ENCODE assay signal across 30 mouse cellular contexts in the genomic region with DNA sequence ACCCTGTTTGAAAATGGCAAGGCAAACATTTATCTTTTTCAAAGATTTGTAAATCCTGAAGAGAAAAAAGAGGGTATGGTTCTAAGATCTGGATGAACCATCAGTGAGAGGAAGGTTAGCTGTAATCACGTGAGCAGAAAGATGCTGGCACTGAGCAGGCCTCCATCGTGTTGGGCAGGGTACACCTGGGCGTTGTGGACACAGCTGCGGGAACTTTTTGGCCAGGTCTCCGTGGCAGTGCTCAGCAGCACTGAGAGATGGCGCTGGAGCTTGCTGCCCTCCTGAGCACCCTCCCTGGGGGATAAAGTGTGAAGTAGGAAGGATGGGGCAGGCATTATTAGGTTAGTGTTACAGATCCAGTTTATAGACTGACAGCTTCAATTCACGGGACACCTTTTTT. TPM values are rescaled to one million over a fixed set of nuclear protein-coding genes. Genes with fewer than 3 reads are reported as not detected.
DNase-seq lines count a peak whose midpoint lies in the region; ATAC-seq and TF ChIP-seq lines count a peak whose summit lies in the region.
"Had no signal": no experiment of that assay in that cellular context is flagged by ENCODE, and none has a peak within 500 bp of the region (broad histone marks: within the 10 kb centered on the region; RNA-seq: fewer than 3 reads in every experiment).

No protein-coding gene starts in this region.

- H3K9ac ChIP-seq in kidney, embryonic 15.5 days: no peak overlapping the region
- no peak overlapping the region for H3K9ac ChIP-seq in liver, adult 2 months (ENCODE audit: low read depth, low read length)
- no peak overlapping the region for H3K9ac ChIP-seq in liver, embryonic 11.5 days (ENCODE audit: low read depth, low read length)
- H3K9ac ChIP-seq: embryonic facial prominence, embryonic 13.5 days; forebrain, embryonic 15.5 days; hindbrain, embryonic 12.5 days; intestine, embryonic 15.5 days; limb, embryonic 12.5 days; liver, embryonic 13.5 days; lung, embryonic 14.5 days had no signal

- TF ChIP-seq POLR2A in kidney, adult 2 months (IDR thresholded peaks at IDR 0.05; ENCODE audit: low read depth, low read length): no peak
- TF ChIP-seq POLR2A in liver, adult 2 months (IDR thresholded peaks at IDR 0.05; ENCODE audit: extremely low read depth, insufficient read depth, low read length): no peak
- no peak for TF ChIP-seq POLR2A in myocyte (IDR thresholded peaks at IDR 0.05; ENCODE audit: insufficient read length, low read depth)

- H3K4me1 ChIP-seq in kidney, adult 2 months (ENCODE audit: control insufficient read depth, insufficient read depth, low read length): peaks cover 19% of the 10 kb centered on the region
- no peaks in the 10 kb centered on the region for H3K4me1 ChIP-seq in kidney, embryonic 15.5 days
- peaks cover 11% of the 10 kb centered on the region for H3K4me1 ChIP-seq in liver, adult 2 months (ENCODE audit: control insufficient read depth, insufficient read depth, low read length)
- H3K4me1 ChIP-seq in liver, embryonic 11.5 days (replicated peaks; ENCODE audit: control insufficient read depth, insufficient read depth, low read length): no peaks in the 10 kb centered on the region
- H3K4me1 ChIP-seq: embryonic facial prominence, embryonic 13.5 days; forebrain, embryonic 10.5 days; forebrain, embryonic 15.5 days; hindbrain, embryonic 12.5 days; intestine, embryonic 15.5 days; limb, embryonic 12.5 days; liver, embryonic 13.5 days; midbrain, embryonic 10.5 days had no signal

- H3K4me2 ChIP-seq in kidney, embryonic 15.5 days: no peak overlapping the region
- no peak overlapping the region for H3K4me2 ChIP-seq in liver, embryonic 11.5 days
- no peak overlapping the region for H3K4me2 ChIP-seq in myocyte (ENCODE audit: low read depth)
- H3K4me2 ChIP-seq: embryonic facial prominence, embryonic 13.5 days; forebrain, embryonic 15.5 days; heart, embryonic 11.5 days; hindbrain, embryonic 12.5 days; intestine, embryonic 15.5 days; limb, embryonic 12.5 days; liver, embryonic 13.5 days; lung, embryonic 14.5 days had no signal

- DNase-seq in kidney, adult 2 months: peak; percentile 63
- peak; percentile 73 for DNase-seq in liver, adult 2 months (ENCODE audit: extremely low read depth, low read depth, low spot score)
- no peak for DNase-seq in liver, embryonic 11.5 days (ENCODE audit: low spot score)
- peak; percentile 14 to 17 for DNase-seq in CD8-positive naive resting alpha-beta T cell, adult 2 months (ENCODE audit: low read depth in 2 of 2, low spot score in 2 of 2)
- no peak for DNase-seq in left cerebral cortex, adult 11 months (ENCODE audit: low spot score)
- DNase-seq: adrenal gland, postnatal 25 days; cerebellum, adult 11-12 months; cerebellum, adult 9-11 months; gastrocnemius, postnatal 25 days; heart, adult 11 months; heart, postnatal 36 days; layer of hippocampus, adult 9-11 months; liver, embryonic 13.5 days; lung, embryonic 14.5 days; lung, postnatal 14 days; thymus, adult 18-20 months; thymus, postnatal 4 days had no signal

- peaks cover 22% of the 10 kb centered on the region for H3K36me3 ChIP-seq in kidney, adult 2 months (ENCODE audit: control insufficient read depth, insufficient read depth, low read length)
- H3K36me3 ChIP-seq in kidney, embryonic 15.5 days: peaks cover 78% of the 10 kb centered on the region
- H3K36me3 ChIP-seq in liver, adult 2 months (ENCODE audit: control insufficient read depth, insufficient read depth, low read length): peaks cover 38% of the 10 kb centered on the region
- peaks cover 8% of the 10 kb centered on the region; the same call in 1 of the 2 replicates for H3K36me3 ChIP-seq in liver, embryonic 11.5 days (ENCODE audit: control insufficient read depth, insufficient read depth, low read length)
- peaks cover 73% of the 10 kb centered on the region for H3K36me3 ChIP-seq in myocyte (ENCODE audit: control insufficient read depth, insufficient read depth)

- H3K9me3 ChIP-seq in kidney, embryonic 15.5 days (replicated peaks): no peaks in the 10 kb centered on the region
- no peaks in the 10 kb centered on the region for H3K9me3 ChIP-seq in liver, embryonic 11.5 days (ENCODE audit: control insufficient read depth, low read length)
- H3K9me3 ChIP-seq: embryonic facial prominence, embryonic 13.5 days; forebrain, embryonic 10.5 days; forebrain, embryonic 15.5 days; hindbrain, embryonic 12.5 days; intestine, embryonic 15.5 days; limb, embryonic 12.5 days; liver, embryonic 13.5 days; midbrain, embryonic 10.5 days had no signal

- no peaks in the 10 kb centered on the region for H3K27me3 ChIP-seq in kidney, adult 2 months (replicated peaks; ENCODE audit: control insufficient read depth, insufficient read depth, low read length)
- H3K27me3 ChIP-seq in kidney, embryonic 15.5 days: no peaks in the 10 kb centered on the region
- no peaks in the 10 kb centered on the region for H3K27me3 ChIP-seq in liver, adult 2 months (ENCODE audit: control insufficient read depth, insufficient read depth, low read length)
- no peaks in the 10 kb centered on the region for H3K27me3 ChIP-seq in liver, embryonic 11.5 days (replicated peaks; ENCODE audit: control insufficient read depth, insufficient read depth, low read length)
- H3K27me3 ChIP-seq in myocyte (ENCODE audit: control insufficient read depth, insufficient read depth, insufficient read length): no peaks in the 10 kb centered on the region
- H3K27me3 ChIP-seq: embryonic facial prominence, embryonic 13.5 days; forebrain, embryonic 15.5 days; hindbrain, embryonic 12.5 days; intestine, embryonic 15.5 days; limb, embryonic 12.5 days; liver, embryonic 13.5 days had no signal

- H3ac ChIP-seq in myocyte (ENCODE audit: control insufficient read depth, insufficient read length): no peak overlapping the region

- no peaks in the 10 kb centered on the region for H3K79me2 ChIP-seq in liver, adult 2 months (ENCODE audit: control insufficient read depth, insufficient read depth, low read length)
- H3K79me2 ChIP-seq in myocyte (ENCODE audit: control insufficient read depth, insufficient read depth): peaks cover under 1% of the 10 kb centered on the region

- ATAC-seq in kidney, embryonic 15.5 days (replicated peaks; ENCODE audit: low FRiP score): no peak
- ATAC-seq in liver, embryonic 11.5 days (replicated peaks; ENCODE audit: low FRiP score): no peak
- ATAC-seq: forebrain, embryonic 15.5 days; hindbrain, postnatal 0 days; intestine, embryonic 15.5 days; midbrain, embryonic 16.5 days had no signal

- 43% methylated on average over 7 of the region's 7 CpGs for WGBS in kidney, adult 2 months
- WGBS in kidney, embryonic 15.5 days: 77% methylated on average over 7 of the region's 7 CpGs
- WGBS in liver, adult 2 months: 27% methylated on average over 7 of the region's 7 CpGs
- WGBS in liver, embryonic 11.5 days: 80% methylated on average over 7 of the region's 7 CpGs

- no peak overlapping the region for H3K4me3 ChIP-seq in kidney, adult 2 months (ENCODE audit: insufficient read depth, low read depth, low read length)
- H3K4me3 ChIP-seq in kidney, embryonic 15.5 days (replicated peaks): no peak overlapping the region
- no peak overlapping the region for H3K4me3 ChIP-seq in liver, adult 2 months (ENCODE audit: insufficient read depth, low read depth, low read length)
- no peak overlapping the region for H3K4me3 ChIP-seq in liver, embryonic 11.5 days (ENCODE audit: low read depth, low read length)
- no peak overlapping the region for H3K4me3 ChIP-seq in myocyte
- H3K4me3 ChIP-seq: embryonic facial prominence, embryonic 13.5 days; forebrain, embryonic 10.5 days; forebrain, embryonic 15.5 days; hindbrain, embryonic 12.5 days; intestine, embryonic 15.5 days; limb, embryonic 12.5 days; liver, embryonic 13.5 days; midbrain, embryonic 10.5 days had no signal

- peak; percentile 37 for TF ChIP-seq CTCF in kidney, adult 2 months (conservative IDR thresholded peaks at IDR 0.05; ENCODE audit: insufficient read depth, insufficient read length, low read depth, low read length)
- TF ChIP-seq CTCF in liver, adult 2 months (IDR thresholded peaks at IDR 0.05; ENCODE audit: low read depth, low read length): peak; percentile 42

- 0 out of 2 replicates have a peak overlapping the region, but pooled peaks have one; percentile 41 for H3K27ac ChIP-seq in kidney, adult 2 months (ENCODE audit: insufficient read depth, low read depth, low read length)
- H3K27ac ChIP-seq in kidney, embryonic 15.5 days: no peak overlapping the region
- no peak overlapping the region for H3K27ac ChIP-seq in liver, adult 2 months (replicated peaks; ENCODE audit: insufficient read depth, low read depth, low read length)
- H3K27ac ChIP-seq in liver, embryonic 11.5 days (ENCODE audit: low read depth, low read length): no peak overlapping the region
- H3K27ac ChIP-seq: embryonic facial prominence, embryonic 13.5 days; forebrain, embryonic 10.5 days; forebrain, embryonic 15.5 days; hindbrain, embryonic 12.5 days; hindbrain, postnatal 0 days; intestine, embryonic 15.5 days; limb, embryonic 12.5 days; liver, embryonic 13.5 days; midbrain, embryonic 10.5 days had no signal

TF ChIP-seq in myocyte, 11 proteins besides CTCF, POLR2A, EP300 and RAD21:
- TF ChIP-seq MYOG (IDR thresholded peaks at IDR 0.05; ENCODE audit: control insufficient read depth in 1 of 3, insufficient read depth in 1 of 3, insufficient read length in 2 of 3, low read depth in 2 of 3) (no peak), POLR2AphosphoS2 (IDR thresholded peaks at IDR 0.05; ENCODE audit: insufficient read length, low read depth) (peak; percentile 61)

RNA-seq across cellular contexts. Expression of a gene that starts 16.8 kb away (rescaled TPM):
- 67.5 and 86.3 TPM in 2 replicates for polyA plus RNA-seq in kidney, adult 2 months (2012; rRNA removed)
- 179 and 188 TPM in 2 replicates for polyA plus RNA-seq in kidney, embryonic 15.5 days (2015; fragmentation: Nextera tagmentation; extraction: Ambion mirVana)
- total RNA-seq in liver, adult 2 months (2014; rRNA removed): 350 and 447 TPM in 2 replicates
- 99.8 and 112 TPM in 2 replicates for polyA plus RNA-seq in liver, adult 2 months (2012; rRNA removed)
- polyA plus RNA-seq in liver, embryonic 11.5 days (2014; fragmentation: Nextera tagmentation; extraction: Ambion mirVana): 119 and 136 TPM in 2 replicates
- 68.3 TPM for polyA plus RNA-seq in myocyte (2012; fragmentation: generic; extraction: Trizol)

RNA-seq across cellular contexts. Expression of a gene that starts 48.7 kb away (rescaled TPM):
- 0.88 and 1.0 TPM in 2 replicates for polyA plus RNA-seq in kidney, adult 2 months (2012; rRNA removed)
- polyA plus RNA-seq in kidney, embryonic 15.5 days (2015; fragmentation: Nextera tagmentation; extraction: Ambion mirVana): 1.1 TPM in 2 replicates
- 1.1 and 1.3 TPM in 2 replicates for total RNA-seq in liver, adult 2 months (2014; rRNA removed)
- polyA plus RNA-seq in liver, adult 2 months (2012; rRNA removed): 0.81 and 0.90 TPM in 2 replicates
- 0.19 and 0.36 TPM in 2 replicates for polyA plus RNA-seq in liver, embryonic 11.5 days (2014; fragmentation: Nextera tagmentation; extraction: Ambion mirVana)
- 0.23 TPM for polyA plus RNA-seq in myocyte (2012; fragmentation: generic; extraction: Trizol)
- total RNA-seq: MEL had no signal

Comparison
In these comparisons a context has a peak if more than half of its experiments do, and no peak if none do; other contexts are left out.
1. DNase-seq: peak in kidney, adult 2 months (single experiment), liver, adult 2 months (single experiment) and CD8-positive naive resting alpha-beta T cell, adult 2 months (2 of 2); none in liver, embryonic 11.5 days (single experiment) and left cerebral cortex, adult 11 months (single experiment).